Mouse (Mus musculus) midbrain, embryonic 14.5 days (tissue): ENCODE results near the gene Cdyl2. TPM values are rescaled to one million over a fixed set of nuclear protein-coding genes. Genes with fewer than 3 reads are reported as not detected.

Source experiments
- ATAC-seq: fragments of 200-750 bp; cut with Nextera tagmentation; 2 replicates; pipeline ENCODE4 v1.8.0; 2017; ENCODE audit warnings: moderate number of reproducible peaks, moderate library complexity; ENCODE audit not compliant: low FRiP score, low TSS enrichment
- DNase-seq: peaks from one replicate; pipeline ENCODE4 v3.0.0-alpha.2; 2015
- H3K27ac ChIP-seq: fragments of 300-500 bp; sonication (generic); replicated peaks from 2 replicates; pipeline ENCODE4 v1.5.1; 2014; ENCODE audit warnings: mild to moderate bottlenecking, low read depth, low read length, moderate library complexity
- H3K27me3 ChIP-seq: fragments of 300-500 bp; sonication (generic); 2 replicates; pipeline ENCODE4 v1.6.1; 2014; ENCODE audit warnings: low read length, control low read depth, mixed read lengths; ENCODE audit not compliant: control insufficient read depth, insufficient read depth
- H3K36me3 ChIP-seq: fragments of 300-500 bp; sonication (generic); 2 replicates; pipeline ENCODE4 v1.6.1; 2014; ENCODE audit warnings: low read length, control low read depth; ENCODE audit not compliant: control insufficient read depth, insufficient read depth
- H3K4me1 ChIP-seq: fragments of 300-500 bp; sonication (generic); 2 replicates; pipeline ENCODE4 v1.6.1; 2014; ENCODE audit warnings: mild to moderate bottlenecking, antibody characterized with exemption, low read length, control low read depth; ENCODE audit not compliant: control insufficient read depth, insufficient read depth
- H3K4me2 ChIP-seq: fragments of 300-500 bp; sonication (generic); 2 replicates; pipeline ENCODE4 v1.6.1; 2014; ENCODE audit warnings: mild to moderate bottlenecking, low read length, moderate library complexity
- H3K4me3 ChIP-seq: fragments of 300-500 bp; sonication (generic); replicated peaks from 2 replicates; pipeline ENCODE4 v1.5.1; 2014; ENCODE audit warnings: low read depth, low read length
- H3K9ac ChIP-seq: fragments of 300-500 bp; sonication (generic); replicated peaks from 2 replicates; pipeline ENCODE4 v1.6.1; 2014; ENCODE audit warnings: mild to moderate bottlenecking, low read length, moderate library complexity
- H3K9me3 ChIP-seq: fragments of 300-500 bp; sonication (generic); 2 replicates; pipeline ENCODE4 v1.6.1; 2016; ENCODE audit warnings: low read length, control low read depth, mixed read lengths; ENCODE audit not compliant: control insufficient read depth
- WGBS: fragments of 180-500 bp; shearing (Covaris S2); extraction: QIAGEN DNeasy Blood & Tissue Kit; methylation state at CpG from one replicate; pipeline ENCODE4 v1.1.7; 2014; 5-methylcytosine and 5-hydroxymethylcytosine counted together
- polyA plus RNA-seq: library from polyadenylated mRNA; unstranded; fragments of >200 nt; fragmentation: Nextera tagmentation; extraction: Ambion mirVana; gene quantifications from 2 replicates; pipeline ENCODE4 v1.2.1, GENCODE M21; 2014

The Cdyl2 gene
- polyA plus RNA-seq, 1 experiment from 2014 or later: 10.3 TPM

DNA sequence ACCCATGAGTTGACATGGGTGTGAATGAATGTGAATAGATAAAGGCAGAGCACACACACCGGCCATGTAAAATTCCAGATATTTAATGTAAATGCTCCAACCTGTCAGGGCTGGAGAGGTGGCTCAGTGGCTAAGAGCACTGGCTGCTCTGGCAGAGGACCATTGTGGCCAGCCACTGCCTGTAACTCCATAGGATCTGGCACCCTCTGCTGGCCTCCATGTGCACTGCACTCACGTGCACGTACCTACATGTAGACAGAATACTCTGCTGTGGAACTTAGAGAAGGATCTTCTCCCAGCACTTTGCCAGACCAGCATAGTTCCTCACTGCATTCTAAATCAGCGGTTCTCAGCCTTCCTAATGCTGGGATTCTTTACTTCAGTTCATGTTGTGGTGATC lies 130.0 kb downstream of the Cdyl2 start:
- DNase-seq (no peak), ATAC-seq (no peak)
- Histone ChIP-seq H3K36me3 (no peaks in the 10 kb centered on the region), H3K9ac (no peak overlapping the region), H3K27me3 (no peaks in the 10 kb centered on the region), H3K27ac (no peak overlapping the region), H3K4me1 (no peaks in the 10 kb centered on the region), H3K4me2 (no peak overlapping the region), H3K4me3 (no peak overlapping the region), H3K9me3 (no peaks in the 10 kb centered on the region)
- WGBS: 92% methylated on average over 4 of the region's 4 CpGs

GRCm38 (mm10) chr8:116599728-116600127 lies 133.1 kb downstream of the Cdyl2 start:
- no peak overlapping the region for H3K4me3 ChIP-seq
- no peak overlapping the region for H3K27ac ChIP-seq
- no peaks in the 10 kb centered on the region for H3K4me1 ChIP-seq
- WGBS: 86% methylated on average over 6 of the region's 6 CpGs
- DNase-seq (no peak), ATAC-seq (no peak)
- H3K9ac ChIP-seq: no peak overlapping the region
- no peak overlapping the region for H3K4me2 ChIP-seq
- no peaks in the 10 kb centered on the region for H3K27me3 ChIP-seq
- H3K36me3 ChIP-seq: no peaks in the 10 kb centered on the region
- no peaks in the 10 kb centered on the region for H3K9me3 ChIP-seq

DNA sequence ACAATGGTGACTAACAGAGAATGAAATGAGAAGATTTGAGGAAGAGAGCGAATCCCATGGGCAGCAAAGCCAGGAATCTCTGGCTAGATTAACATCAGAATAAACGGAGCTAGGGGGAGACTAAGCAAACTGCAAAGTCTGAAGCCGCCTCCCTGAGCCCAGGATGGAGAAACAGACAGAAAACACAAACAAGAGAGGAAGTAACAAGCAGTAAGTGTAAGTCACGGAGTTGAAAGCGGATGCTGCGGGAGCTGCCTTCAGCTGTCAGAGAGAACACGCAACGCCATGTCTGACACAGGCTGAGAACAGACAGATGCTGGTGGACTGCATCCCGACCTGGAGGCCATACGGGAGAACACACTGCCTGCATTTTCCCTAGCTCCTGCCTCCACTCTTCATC lies 141.6 kb downstream of the Cdyl2 start:
- Histone ChIP-seq H3K4me1 (no peaks in the 10 kb centered on the region), H3K27ac (no peak overlapping the region), H3K9ac (no peak overlapping the region), H3K27me3 (no peaks in the 10 kb centered on the region), H3K4me3 (no peak overlapping the region), H3K4me2 (no peak overlapping the region), H3K36me3 (no peaks in the 10 kb centered on the region), H3K9me3 (no peaks in the 10 kb centered on the region)
- DNase-seq: no peak
- 73% methylated on average over 10 of the region's 10 CpGs for WGBS
- ATAC-seq: no peak

DNA sequence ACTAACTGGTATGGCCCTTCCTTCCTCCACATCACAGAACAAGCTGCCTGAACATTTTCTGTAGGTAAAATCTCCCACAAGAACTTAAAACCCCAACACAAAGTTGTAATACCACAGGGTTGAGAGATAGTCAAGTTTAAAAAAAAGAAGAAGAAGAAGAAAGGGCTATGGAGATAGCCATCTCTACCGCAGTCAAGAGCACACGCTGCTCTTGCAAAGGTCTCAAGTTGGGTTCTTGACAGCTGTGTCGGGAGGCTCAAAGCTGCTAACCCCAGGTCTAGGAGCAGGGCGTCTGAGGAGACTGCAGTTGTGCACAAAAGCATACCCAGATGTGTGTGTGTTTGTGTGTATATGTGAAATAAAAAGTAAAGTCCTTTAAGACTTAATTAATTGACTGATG lies 142.2 kb downstream of the Cdyl2 start:
- H3K4me2 ChIP-seq: no peak overlapping the region
- H3K36me3 ChIP-seq: no peaks in the 10 kb centered on the region
- H3K27ac ChIP-seq: no peak overlapping the region
- no peak for DNase-seq
- H3K4me3 ChIP-seq: no peak overlapping the region
- no peaks in the 10 kb centered on the region for H3K27me3 ChIP-seq
- no peak for ATAC-seq
- 83% methylated on average over 4 of the region's 4 CpGs for WGBS
- H3K9ac ChIP-seq: no peak overlapping the region
- no peaks in the 10 kb centered on the region for H3K4me1 ChIP-seq
- no peaks in the 10 kb centered on the region for H3K9me3 ChIP-seq

- H3K9me3 ChIP-seq: no peaks in the 10 kb centered on the region
- DNase-seq: no peak
- WGBS: 91% methylated on average over 14 of the region's 14 CpGs
Observed at GRCm38 (mm10) chr8:116590106-116590505, 142.7 kb downstream of the Cdyl2 start.

GRCm38 (mm10) chr8:116587616-116588468 lies 144.9 kb downstream of the Cdyl2 start:
- H3K9me3 ChIP-seq: no peaks in the 10 kb centered on the region
- no peak overlapping the region for H3K9ac ChIP-seq
- H3K27ac ChIP-seq: no peak overlapping the region
- H3K4me3 ChIP-seq: no peak overlapping the region
- no peaks in the 10 kb centered on the region for H3K4me1 ChIP-seq
- no peak overlapping the region for H3K4me2 ChIP-seq
- WGBS: 84% methylated on average over 19 of the region's 19 CpGs
- ATAC-seq: no peak
- no peaks in the 10 kb centered on the region for H3K27me3 ChIP-seq
- no peak for DNase-seq
- H3K36me3 ChIP-seq: no peaks in the 10 kb centered on the region; the same call in 1 of the 2 replicates

More at GRCm38 (mm10) chr8:116590106-116590505, 142.7 kb downstream of the Cdyl2 start:
- Histone ChIP-seq H3K9ac (no peak overlapping the region), H3K4me3 (no peak overlapping the region), H3K4me2 (no peak overlapping the region), H3K27ac (no peak overlapping the region), H3K4me1 (no peaks in the 10 kb centered on the region), H3K36me3 (no peaks in the 10 kb centered on the region), H3K27me3 (no peaks in the 10 kb centered on the region)
- ATAC-seq: no peak

GRCm38 (mm10) chr8:116581318-116582019 lies 151.3 kb downstream of the Cdyl2 start:
- Histone ChIP-seq H3K36me3 (peaks cover 7% of the 10 kb centered on the region), H3K4me1 (no peaks in the 10 kb centered on the region), H3K27me3 (no peaks in the 10 kb centered on the region), H3K27ac (no peak overlapping the region), H3K9ac (no peak overlapping the region), H3K4me2 (no peak overlapping the region), H3K9me3 (no peaks in the 10 kb centered on the region), H3K4me3 (no peak overlapping the region)
- no peak for DNase-seq
- 90% methylated on average over 11 of the region's 11 CpGs for WGBS
- ATAC-seq: no peak

DNA sequence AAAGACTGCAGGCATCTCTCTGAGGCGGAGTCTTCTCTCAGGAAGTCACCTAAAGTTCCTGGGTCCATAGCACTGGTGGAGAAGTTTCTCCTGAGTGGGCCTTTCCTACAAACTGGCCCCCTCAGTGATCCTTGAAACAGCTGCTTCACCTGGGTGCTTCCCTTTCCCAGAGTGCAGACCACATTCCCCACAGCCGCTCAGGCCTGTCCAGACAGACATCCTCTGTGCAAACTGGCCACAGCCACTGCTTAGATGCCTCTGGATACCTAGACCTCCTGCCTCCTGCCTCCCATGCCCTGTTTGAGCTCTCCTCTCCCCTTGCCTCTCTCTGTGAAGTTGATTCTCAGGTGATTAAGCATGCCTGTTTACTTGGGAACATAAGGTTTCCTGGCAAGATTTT lies 156.1 kb downstream of the Cdyl2 start:
- WGBS: 88% methylated on average over 2 of the region's 2 CpGs
- Histone ChIP-seq H3K9ac (no peak overlapping the region), H3K27ac (no peak overlapping the region), H3K4me2 (no peak overlapping the region), H3K4me3 (no peak overlapping the region), H3K4me1 (no peaks in the 10 kb centered on the region), H3K9me3 (no peaks in the 10 kb centered on the region), H3K27me3 (no peaks in the 10 kb centered on the region), H3K36me3 (no peaks in the 10 kb centered on the region)
- no peak for DNase-seq
- no peak for ATAC-seq

DNA sequence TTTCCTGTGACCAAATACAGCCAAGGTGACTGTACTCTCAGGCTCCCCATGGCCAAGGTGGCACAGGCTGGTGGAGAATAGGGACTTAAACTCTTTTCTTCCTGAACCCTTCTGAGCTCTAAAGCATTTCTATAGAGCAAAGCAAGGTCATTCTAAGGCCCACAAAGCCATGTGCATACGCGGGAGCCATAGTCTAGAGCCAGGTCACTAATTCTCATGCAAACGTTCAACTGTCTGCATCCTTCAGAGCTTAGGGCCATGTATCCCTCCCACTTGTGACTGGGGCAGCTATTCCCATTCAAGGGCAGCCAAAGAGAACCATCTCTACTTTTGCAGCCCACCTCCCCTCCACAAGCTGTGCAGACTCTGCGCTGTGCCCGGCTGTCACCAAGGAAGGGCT lies 159.7 kb downstream of the Cdyl2 start:
- no peaks in the 10 kb centered on the region for H3K4me1 ChIP-seq
- no peak overlapping the region for H3K27ac ChIP-seq
- H3K4me2 ChIP-seq: no peak overlapping the region
- no peak for ATAC-seq
- no peaks in the 10 kb centered on the region for H3K36me3 ChIP-seq
- H3K9me3 ChIP-seq: no peaks in the 10 kb centered on the region
- H3K4me3 ChIP-seq: no peak overlapping the region
- H3K27me3 ChIP-seq: no peaks in the 10 kb centered on the region
- no peak for DNase-seq
- no peak overlapping the region for H3K9ac ChIP-seq
- 80% methylated on average over 5 of the region's 5 CpGs for WGBS
